Mouse (Mus musculus) C2C12 (cell line): Measurements from ENCODE around the gene Slc39a5.

Experiments
- CEBPB ChIP-seq: IDR thresholded peaks from one replicate; pipeline ENCODE4 v1.6.1; 2011; ENCODE audit warnings: low read depth, mild to moderate bottlenecking, control low read depth, moderate library complexity
- CTCF ChIP-seq: IDR thresholded peaks from one replicate; pipeline ENCODE4 v1.5.1; 2011; ENCODE audit not compliant: control insufficient read depth, insufficient read depth, insufficient read length
- FOSL1 ChIP-seq: IDR thresholded peaks from one replicate; pipeline ENCODE4 v1.8.0; 2011; ENCODE audit warnings: mild to moderate bottlenecking, low read length; ENCODE audit not compliant: poor library complexity, insufficient read depth, severe bottlenecking
- MYOG ChIP-seq: IDR thresholded peaks from one replicate; pipeline ENCODE4 v1.6.1; 2011; ENCODE audit not compliant: control insufficient read depth, insufficient read length; ENCODE audit errors: extremely low read depth
- USF1 ChIP-seq: IDR thresholded peaks from one replicate; pipeline ENCODE4 v1.6.1; 2011; ENCODE audit warnings: low read depth, mild to moderate bottlenecking, control low read depth, moderate library complexity

GRCm38 (mm10) chr10:128359226-128359625 lies 41.8 kb downstream of the Slc39a5 start:
- TF ChIP-seq USF1 (no peak), CTCF (no peak), CEBPB (no peak), FOSL1 (no peak), MYOG (no peak)
